Mouse (Mus musculus) kidney, postnatal 25 days (tissue): ENCODE data around the gene Nfkbiz.

ENCODE experiments used
- DNase-seq, 2 experiments: peaks; one replicate each; pipeline ENCODE4 v3.0.0; 2021; ENCODE audit warnings: mixed read lengths in 2 of 2

Nfkbiz gene

GRCm38 (mm10) chr16:55831451-55831850 is 7.2 kb downstream of the Nfkbiz start:
- no peak for DNase-seq

- peak in 1 of 2 experiments; percentile 53 for DNase-seq
Observed at GRCm38 (mm10) chr16:55823398-55824155, 15.1 kb downstream of the Nfkbiz start.

- no peak for DNase-seq
Observed at GRCm38 (mm10) chr16:55822741-55823397, 15.8 kb downstream of the Nfkbiz start.

- peak; percentile 97 to 98 for DNase-seq
Observed at GRCm38 (mm10) chr16:55821997-55822740, 16.5 kb downstream of the Nfkbiz start.

- peak; percentile 58 to 69 for DNase-seq
Observed at GRCm38 (mm10) chr16:55821571-55821981, 17.1 kb downstream of the Nfkbiz start.

- DNase-seq, result no peak
Observed at GRCm38 (mm10) chr16:55820916-55821570, 17.7 kb downstream of the Nfkbiz start.

- peak in 1 of 2 experiments; percentile 21 for DNase-seq
Observed at GRCm38 (mm10) chr16:55820161-55820915, 18.4 kb downstream of the Nfkbiz start.

GRCm38 (mm10) chr16:55819186-55819861 is 19.4 kb downstream of the Nfkbiz start:
- peak; percentile 83 to 84 for DNase-seq

GRCm38 (mm10) chr16:55817717-55818515 is 20.8 kb downstream of the Nfkbiz start:
- DNase-seq, result peak in 1 of 2 experiments; percentile 39

- DNase-seq, result peak; percentile 38 to 62
Observed at GRCm38 (mm10) chr16:55816202-55816941, 22.3 kb downstream of the Nfkbiz start.

GRCm38 (mm10) chr16:55815466-55815865 is 23.2 kb downstream of the Nfkbiz start:
- peak; percentile 18 to 44 for DNase-seq

- DNase-seq, result no peak
Observed at GRCm38 (mm10) chr16:55814686-55815085, 24.0 kb downstream of the Nfkbiz start.

GRCm38 (mm10) chr16:55813916-55814315 is 24.8 kb downstream of the Nfkbiz start:
- no peak for DNase-seq

- no peak for DNase-seq
Observed at GRCm38 (mm10) chr16:55811792-55812191, 26.9 kb downstream of the Nfkbiz start.

- DNase-seq, result no peak
Observed at GRCm38 (mm10) chr16:55809779-55810514, 28.8 kb downstream of the Nfkbiz start.

GRCm38 (mm10) chr16:55809345-55809744 is 29.4 kb downstream of the Nfkbiz start:
- DNase-seq, result no peak

- no peak for DNase-seq
Observed at GRCm38 (mm10) chr16:55807505-55807932, 31.2 kb downstream of the Nfkbiz start.

GRCm38 (mm10) chr16:55804799-55805198 is 33.9 kb downstream of the Nfkbiz start:
- no peak for DNase-seq

GRCm38 (mm10) chr16:55801629-55802028 is 37.1 kb downstream of the Nfkbiz start:
- no peak for DNase-seq
